Mouse (Mus musculus) hindbrain, embryonic 16.5 days (tissue): Measurements from ENCODE around the gene Atxn10. TPM values are rescaled to one million over a fixed set of nuclear protein-coding genes. Genes with fewer than 3 reads are reported as not detected.
"Not testable (repeated sequence)": the region's sequence is repeated elsewhere in the genome, so short reads cannot be mapped to it uniquely, and the experiment has no call there.

Source experiments
- ATAC-seq: fragments of 200-750 bp; cut with Nextera tagmentation; 2 replicates; pipeline ENCODE4 v1.8.0; 2017; ENCODE audit warnings: moderate TSS enrichment, moderate library complexity
- H3K27ac ChIP-seq: fragments of 300-500 bp; sonication (generic); 2 replicates; pipeline ENCODE4 v1.5.1; 2014; ENCODE audit warnings: low read depth, mild to moderate bottlenecking, control low read depth, low read length, moderate library complexity
- H3K27me3 ChIP-seq: fragments of 300-500 bp; sonication (generic); replicated peaks from 2 replicates; pipeline ENCODE4 v1.6.1; 2014; ENCODE audit warnings: low read length; ENCODE audit not compliant: control insufficient read depth, insufficient read depth
- H3K36me3 ChIP-seq: fragments of 300-500 bp; sonication (generic); 2 replicates; pipeline ENCODE4 v1.6.1; 2014; ENCODE audit warnings: mild to moderate bottlenecking, low read length, moderate library complexity, mixed read lengths; ENCODE audit not compliant: control insufficient read depth, insufficient read depth
- H3K4me1 ChIP-seq: fragments of 300-500 bp; sonication (generic); 2 replicates; pipeline ENCODE4 v1.6.1; 2014; ENCODE audit warnings: low read depth, low read length; ENCODE audit not compliant: control insufficient read depth, insufficient read depth
- H3K4me2 ChIP-seq: fragments of 300-500 bp; sonication (generic); 2 replicates; pipeline ENCODE4 v1.6.1; 2014; ENCODE audit warnings: mild to moderate bottlenecking, low read length, control low read depth, moderate library complexity
- H3K4me3 ChIP-seq: fragments of 300-500 bp; sonication (generic); 2 replicates; pipeline ENCODE4 v1.5.1; 2014; ENCODE audit warnings: mild to moderate bottlenecking, low read length, control low read depth, moderate library complexity
- H3K9ac ChIP-seq: fragments of 300-500 bp; sonication (generic); 2 replicates; pipeline ENCODE4 v1.6.1; 2014; ENCODE audit warnings: low read depth, mild to moderate bottlenecking, control low read depth, low read length, moderate library complexity
- H3K9me3 ChIP-seq: fragments of 300-500 bp; sonication (generic); 2 replicates; pipeline ENCODE4 v1.6.1; 2014; ENCODE audit warnings: mild to moderate bottlenecking, low read length, moderate library complexity; ENCODE audit not compliant: control insufficient read depth
- WGBS: fragments of 180-500 bp; shearing (Covaris S2); extraction: QIAGEN DNeasy Blood & Tissue Kit; methylation state at CpG from one replicate; pipeline ENCODE4 v1.1.7; 2014; 5-methylcytosine and 5-hydroxymethylcytosine counted together
- polyA plus RNA-seq: library from polyadenylated mRNA; unstranded; fragments of >200 nt; fragmentation: Nextera tagmentation; extraction: Ambion mirVana; gene quantifications from 2 replicates; pipeline ENCODE4 v1.2.1, GENCODE M21; 2015

The Atxn10 gene
- polyA plus RNA-seq, 1 experiment from 2014 or later: 553 TPM

GRCm38 (mm10) chr15:85328455-85328854 lies 7.6 kb upstream of the Atxn10 start:
- 76% methylated on average over 2 of the region's 2 CpGs for WGBS
- not testable (repeated sequence) for H3K4me1 ChIP-seq, H3K4me2 ChIP-seq, H3K4me3 ChIP-seq, H3K9me3 ChIP-seq, H3K27ac ChIP-seq, ATAC-seq, H3K36me3 ChIP-seq, H3K9ac ChIP-seq, H3K27me3 ChIP-seq

GRCm38 (mm10) chr15:85329096-85329495 lies 6.9 kb upstream of the Atxn10 start:
- no peaks in the 10 kb centered on the region for H3K9me3 ChIP-seq
- WGBS: 90% methylated on average over 5 of the region's 5 CpGs
- ATAC-seq: no peak

GRCm38 (mm10) chr15:85330024-85330423 lies 6.0 kb upstream of the Atxn10 start:
- H3K4me2 ChIP-seq: no peak overlapping the region
- no peak overlapping the region for H3K9ac ChIP-seq
- no peaks in the 10 kb centered on the region for H3K36me3 ChIP-seq
- no peaks in the 10 kb centered on the region for H3K9me3 ChIP-seq
- WGBS: 95% methylated on average over 6 of the region's 6 CpGs
- no peak overlapping the region for H3K4me3 ChIP-seq
- no peak for ATAC-seq
- no peaks in the 10 kb centered on the region for H3K27me3 ChIP-seq
- H3K27ac ChIP-seq: no peak overlapping the region
- no peaks in the 10 kb centered on the region for H3K4me1 ChIP-seq

More at GRCm38 (mm10) chr15:85329096-85329495, 6.9 kb upstream of the Atxn10 start:
- Histone ChIP-seq H3K27ac (no peak overlapping the region), H3K36me3 (no peaks in the 10 kb centered on the region), H3K9ac (no peak overlapping the region), H3K4me1 (no peaks in the 10 kb centered on the region), H3K4me3 (no peak overlapping the region), H3K4me2 (no peak overlapping the region), H3K27me3 (no peaks in the 10 kb centered on the region)

GRCm38 (mm10) chr15:85333511-85333910 lies 2.5 kb upstream of the Atxn10 start:
- H3K9ac ChIP-seq, ATAC-seq, H3K9me3 ChIP-seq, H3K27me3 ChIP-seq, H3K4me2 ChIP-seq, H3K27ac ChIP-seq, H3K4me3 ChIP-seq, H3K36me3 ChIP-seq: not testable (repeated sequence)
- peaks cover 19% of the 10 kb centered on the region for H3K4me1 ChIP-seq
- WGBS: 91% methylated on average over 6 of the region's 6 CpGs

- peaks cover 25% of the 10 kb centered on the region for H3K4me1 ChIP-seq
- H3K9me3 ChIP-seq: no peaks in the 10 kb centered on the region
- H3K36me3 ChIP-seq: no peaks in the 10 kb centered on the region
- 64% methylated on average over 3 of the region's 3 CpGs for WGBS
- H3K27ac ChIP-seq: no peak overlapping the region
- H3K4me3 ChIP-seq: no peak overlapping the region
- H3K4me2 ChIP-seq: no peak overlapping the region
- H3K27me3 ChIP-seq: no peaks in the 10 kb centered on the region
- no peak overlapping the region for H3K9ac ChIP-seq
- ATAC-seq: no peak
Measured at GRCm38 (mm10) chr15:85334234-85334633, 1.8 kb upstream of the Atxn10 start.

- Histone ChIP-seq H3K4me3 (peak overlapping the region; percentile 98), H3K27me3 (no peaks in the 10 kb centered on the region), H3K4me2 (peak overlapping the region; percentile 84), H3K4me1 (peaks cover 25% of the 10 kb centered on the region), H3K9me3 (no peaks in the 10 kb centered on the region), H3K9ac (peak overlapping the region; percentile 98), H3K36me3 (no peaks in the 10 kb centered on the region), H3K27ac (peak overlapping the region; percentile 99)
- WGBS: under 1% methylated on average over 46 of the region's 54 CpGs
- ATAC-seq: peak; percentile 94
Measured at GRCm38 (mm10) chr15:85336301-85336991, 401 bp downstream of the Atxn10 start.

- Histone ChIP-seq H3K9me3 (no peaks in the 10 kb centered on the region), H3K27ac (peak overlapping the region; percentile 99; the same call in 1 of the 2 replicates), H3K4me2 (peak overlapping the region; percentile 84), H3K4me1 (peaks cover 25% of the 10 kb centered on the region), H3K36me3 (no peaks in the 10 kb centered on the region), H3K4me3 (peak overlapping the region; percentile 98), H3K9ac (peak overlapping the region; percentile 98), H3K27me3 (no peaks in the 10 kb centered on the region)
- ATAC-seq: no peak
- 50% methylated on average over 9 of the region's 9 CpGs for WGBS
Measured at GRCm38 (mm10) chr15:85337219-85337618, 1.2 kb downstream of the Atxn10 start.

GRCm38 (mm10) chr15:85337979-85338378 lies 1.9 kb downstream of the Atxn10 start:
- Histone ChIP-seq H3K4me3 (peak overlapping the region; percentile 98; the same call in 1 of the 2 replicates), H3K4me2 (peak overlapping the region; percentile 84), H3K9me3 (no peaks in the 10 kb centered on the region), H3K9ac (no peak overlapping the region), H3K36me3 (no peaks in the 10 kb centered on the region), H3K4me1 (peaks cover 25% of the 10 kb centered on the region), H3K27ac (no peak overlapping the region), H3K27me3 (no peaks in the 10 kb centered on the region)
- WGBS: 94% methylated on average over 5 of the region's 5 CpGs
- ATAC-seq: no peak

- H3K4me1 ChIP-seq: peaks cover 18% of the 10 kb centered on the region
- H3K9me3 ChIP-seq: no peaks in the 10 kb centered on the region
- no peaks in the 10 kb centered on the region for H3K27me3 ChIP-seq
- H3K4me3 ChIP-seq: no peak overlapping the region
- H3K9ac ChIP-seq: no peak overlapping the region
- no peak overlapping the region for H3K27ac ChIP-seq
- no peak for ATAC-seq
- no peak overlapping the region for H3K4me2 ChIP-seq
- H3K36me3 ChIP-seq: peaks cover 5% of the 10 kb centered on the region; the same call in 1 of the 2 replicates
- WGBS: 100% methylated on average over 2 of the region's 2 CpGs
Measured at GRCm38 (mm10) chr15:85342246-85342645, 6.2 kb downstream of the Atxn10 start.
